Mouse (Mus musculus): ENCODE data around the gene Padi6.

The Padi6 gene

DNA sequence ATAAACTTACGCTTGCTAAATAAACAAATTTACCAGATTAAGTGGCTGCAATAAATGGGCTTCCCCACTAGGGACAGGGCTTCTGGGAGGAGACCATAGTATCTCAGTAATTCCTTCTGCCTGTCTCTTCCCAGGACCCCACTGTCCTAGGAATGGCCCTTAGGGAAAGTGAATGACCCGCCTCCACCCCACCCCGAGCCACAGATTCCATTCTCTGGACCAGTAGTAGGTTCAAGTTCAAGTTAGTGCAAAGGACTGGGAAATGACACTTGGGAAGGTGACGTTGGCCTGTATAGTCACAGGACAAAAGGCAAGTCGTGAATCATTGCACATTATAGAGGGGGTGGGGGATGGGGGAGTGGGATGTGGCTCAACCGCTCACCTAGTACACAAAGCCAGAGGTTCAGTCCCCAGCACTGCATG is 57.6 kb downstream of the Padi6 start:
- DNase-seq (ENCODE audit: low spot score) = no peak

- peak; percentile 58 for DNase-seq (ENCODE audit: low spot score)
These were observed 58.1 kb downstream of the Padi6 start for GRCm38 (mm10) chr4:140684141-140684871.

- no peak for DNase-seq (ENCODE audit: low spot score)
These were observed 58.8 kb downstream of the Padi6 start for GRCm38 (mm10) chr4:140683608-140684007.

DNA sequence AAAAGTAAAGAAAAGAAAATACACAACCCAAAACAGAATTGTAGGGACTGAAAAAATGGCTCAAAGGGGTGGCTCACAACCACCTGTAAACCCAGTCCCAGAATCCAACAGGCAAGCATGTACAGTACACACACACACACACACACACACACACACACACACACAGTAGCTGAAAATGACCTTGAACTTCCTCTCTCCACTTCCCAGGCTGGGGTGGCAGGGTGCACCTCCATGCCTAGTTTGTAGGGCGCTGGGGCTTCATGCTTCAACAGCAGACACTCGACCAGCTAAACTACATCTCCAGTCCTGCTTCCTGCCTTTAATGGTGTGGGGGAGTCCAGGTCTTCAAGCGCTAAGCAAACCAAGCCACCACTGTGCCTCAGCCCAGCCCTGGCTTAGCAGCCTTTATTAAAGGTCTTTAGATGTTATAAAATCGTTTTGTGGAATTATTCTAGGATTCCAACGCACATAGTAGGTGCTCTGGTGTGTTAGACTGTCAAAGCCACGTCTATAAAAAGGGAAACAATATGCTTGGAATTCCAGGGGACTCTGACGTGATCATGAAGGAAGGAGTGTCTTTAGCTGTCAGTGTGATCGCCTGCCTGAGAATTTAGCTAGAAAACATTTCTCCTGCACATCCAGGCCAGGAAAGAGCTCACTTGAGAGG is 61.6 kb downstream of the Padi6 start:
- DNase-seq (ENCODE audit: low spot score) = no peak

- DNase-seq (ENCODE audit: low spot score) = peak; percentile 81
These were observed 62.6 kb downstream of the Padi6 start for GRCm38 (mm10) chr4:140679723-140680380.

DNA sequence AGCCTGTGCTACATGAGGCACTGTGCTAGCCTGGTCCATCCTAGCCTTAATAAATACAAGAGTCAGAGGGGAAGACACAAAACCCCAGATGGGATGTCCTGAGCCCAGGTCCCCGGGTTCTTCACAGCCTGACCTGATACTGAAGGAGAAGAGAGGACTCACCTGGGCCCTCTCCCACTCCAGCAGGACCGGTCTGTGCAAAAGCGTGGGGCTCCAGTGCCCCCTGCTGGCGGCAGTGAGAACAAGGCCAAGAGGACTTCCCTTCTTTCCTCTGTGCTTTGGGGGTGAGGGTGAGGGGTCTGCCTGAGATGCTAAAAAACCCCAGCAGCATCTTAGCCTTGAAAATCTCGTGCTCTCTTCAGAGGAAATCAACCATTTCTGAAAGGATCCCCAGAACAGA is 63.4 kb downstream of the Padi6 start:
- DNase-seq (ENCODE audit: low spot score) = peak; percentile 24
